Mouse (Mus musculus) liver, adult 2 months (tissue): Measurements from ENCODE around the gene Zbtb2.

ENCODE experiments used
- CTCF ChIP-seq: fragments of 200-500 bp; IDR thresholded peaks from 2 replicates; pipeline ENCODE4 v1.5.1; 2011; ENCODE audit warnings: low read depth, low read length, control low read depth
- POLR2A ChIP-seq: fragments of 200-500 bp; IDR thresholded peaks from 2 replicates; pipeline ENCODE4 v1.6.1; 2011; ENCODE audit warnings: low read length, control low read depth; ENCODE audit not compliant: insufficient read depth; ENCODE audit errors: extremely low read depth

GRCm38 (mm10) chr10:4376461-4376860 is 11.4 kb downstream of the Zbtb2 start:
- TF ChIP-seq CTCF, result no peak
- TF ChIP-seq POLR2A, result no peak
